Mouse (Mus musculus): ENCODE measurements around the gene Gm11444. TPM values are rescaled to one million over a fixed set of nuclear protein-coding genes. Genes with fewer than 3 reads are reported as not detected.

Gm11444 gene
- polyA plus RNA-seq, 2 experiments = not detected

GRCm38 (mm10) chr11:85829520-85830440, 20.4 kb downstream of the Gm11444 start:
- DNase-seq (ENCODE audit: low read depth in 3 of 3, low spot score in 3 of 3) (no peak), ATAC-seq (ENCODE audit: insufficient read depth) (no peak)
- no peak overlapping the region for H3K9ac ChIP-seq (replicated peaks)
- H3K27ac ChIP-seq = no peak overlapping the region
- H3K27me3 ChIP-seq (ENCODE audit: control insufficient read depth, insufficient read depth, low read length) = peaks cover 96% of the 10 kb centered on the region
- no peak overlapping the region for H3K4me3 ChIP-seq (ENCODE audit: insufficient read depth in 1 of 2, low read depth in 2 of 2, low read length in 2 of 2)
- H3K9me3 ChIP-seq (ENCODE audit: control insufficient read depth, low read length) = no peaks in the 10 kb centered on the region
- H3K4me1 ChIP-seq (replicated peaks; ENCODE audit: control insufficient read depth in 2 of 2, insufficient read depth in 2 of 2, low read length in 1 of 2) = peaks cover 0 to 9% of the 10 kb centered on the region in 2 experiments; a peak in 2 of 4 replicates
- TF ChIP-seq CTCF (IDR thresholded peaks at IDR 0.05; ENCODE audit: low read depth) = no peak
- no peak for TF ChIP-seq EP300 (IDR thresholded peaks at IDR 0.05; ENCODE audit: low read depth)
- WGBS (ENCODE audit: insufficient replicate concordance) = under 1% methylated on average over 60 of the region's 61 CpGs
- H3K36me3 ChIP-seq (replicated peaks; ENCODE audit: control insufficient read depth, insufficient read depth, low read depth) = no peaks in the 10 kb centered on the region
- peak overlapping the region; percentile 31; the same call in 1 of the 2 replicates for H3K4me2 ChIP-seq (ENCODE audit: low read depth)

DNA sequence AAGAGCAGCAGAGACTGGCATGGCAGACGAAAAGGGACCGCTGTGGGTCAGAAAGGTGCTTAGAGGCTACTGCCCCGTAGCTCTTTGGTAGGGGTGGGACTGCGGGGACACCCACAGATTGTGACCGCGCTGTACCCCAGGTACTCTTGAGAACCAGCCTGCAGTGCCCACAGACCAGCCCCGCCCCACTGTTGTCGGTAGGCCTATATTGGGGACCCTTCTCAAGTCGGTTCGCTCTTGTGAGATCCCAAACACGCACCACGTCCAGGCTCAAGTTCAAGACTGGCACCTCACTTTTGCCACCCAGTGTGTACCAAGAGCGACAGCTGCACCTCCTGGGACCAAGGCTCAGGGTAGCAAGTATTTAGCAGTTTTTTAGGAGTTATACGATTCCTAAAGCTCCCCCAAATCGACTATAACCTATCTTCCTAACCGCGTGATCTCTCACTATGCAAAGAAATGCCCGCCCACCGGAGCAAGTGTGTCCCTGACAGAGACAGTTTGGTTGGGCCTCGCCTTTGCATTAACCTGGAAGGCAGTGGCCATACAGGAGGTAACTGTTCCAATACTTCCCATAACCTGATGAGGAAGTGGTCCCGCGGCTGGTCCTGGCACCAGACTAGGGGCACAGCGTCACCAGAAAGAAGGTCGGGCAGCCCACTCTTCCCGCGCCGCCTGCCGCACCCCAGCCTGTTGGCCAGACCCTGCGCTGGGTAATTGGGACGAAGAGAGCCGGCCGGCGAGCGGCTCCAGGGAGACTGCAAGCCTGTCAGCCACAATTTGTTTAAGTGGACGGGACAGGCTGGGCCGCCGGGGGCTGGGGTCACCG, 21.2 kb downstream of the Gm11444 start:
- H3K36me3 ChIP-seq (replicated peaks; ENCODE audit: control insufficient read depth, insufficient read depth, low read depth) = no peaks in the 10 kb centered on the region
- H3K27me3 ChIP-seq (ENCODE audit: control insufficient read depth, insufficient read depth, low read length) = peaks cover 90% of the 10 kb centered on the region
- peaks cover 0 to 9% of the 10 kb centered on the region in 2 experiments; a peak in 2 of 4 replicates for H3K4me1 ChIP-seq (replicated peaks; ENCODE audit: control insufficient read depth in 2 of 2, insufficient read depth in 2 of 2, low read length in 1 of 2)
- H3K4me3 ChIP-seq (ENCODE audit: insufficient read depth in 1 of 2, low read depth in 2 of 2, low read length in 2 of 2) = no peak overlapping the region
- H3K4me2 ChIP-seq (ENCODE audit: low read depth) = no peak overlapping the region
- no peak for ATAC-seq (ENCODE audit: insufficient read depth)
- no peak for TF ChIP-seq EP300 (IDR thresholded peaks at IDR 0.05; ENCODE audit: low read depth)
- no peak for TF ChIP-seq CTCF (IDR thresholded peaks at IDR 0.05; ENCODE audit: low read depth)
- no peak overlapping the region for H3K27ac ChIP-seq
- H3K9ac ChIP-seq (replicated peaks) = no peak overlapping the region
- 6% methylated on average over 38 of the region's 38 CpGs for WGBS (ENCODE audit: insufficient replicate concordance)
- H3K9me3 ChIP-seq (ENCODE audit: control insufficient read depth, low read length) = no peaks in the 10 kb centered on the region
- DNase-seq (ENCODE audit: low read depth in 3 of 3, low spot score in 3 of 3) = no peak

- Histone ChIP-seq H3K27me3 (ENCODE audit: control insufficient read depth, insufficient read depth, low read length) (peaks cover 75% of the 10 kb centered on the region), H3K4me1 (replicated peaks; ENCODE audit: control insufficient read depth in 2 of 2, insufficient read depth in 2 of 2, low read length in 1 of 2) (peaks cover 2 to 13% of the 10 kb centered on the region in 2 experiments; a peak in 2 of 4 replicates), H3K27ac (no peak overlapping the region), H3K9me3 (ENCODE audit: control insufficient read depth, low read length) (no peaks in the 10 kb centered on the region), H3K9ac (replicated peaks) (no peak overlapping the region), H3K36me3 (replicated peaks; ENCODE audit: control insufficient read depth, insufficient read depth, low read depth) (no peaks in the 10 kb centered on the region), H3K4me2 (ENCODE audit: low read depth) (no peak overlapping the region), H3K4me3 (ENCODE audit: insufficient read depth in 1 of 2, low read depth in 2 of 2, low read length in 2 of 2) (no peak overlapping the region)
- DNase-seq (ENCODE audit: low read depth in 3 of 3, low spot score in 3 of 3) = no peak
- WGBS (ENCODE audit: insufficient replicate concordance) = 7% methylated on average over 9 of the region's 9 CpGs
- ATAC-seq (ENCODE audit: insufficient read depth) = peak; percentile 70
- TF ChIP-seq CTCF (IDR thresholded peaks at IDR 0.05; ENCODE audit: low read depth) (no peak), EP300 (IDR thresholded peaks at IDR 0.05; ENCODE audit: low read depth) (peak; percentile 38)
Measured at GRCm38 (mm10) chr11:85827342-85827741, 22.8 kb downstream of the Gm11444 start.

- peaks cover 2 to 13% of the 10 kb centered on the region in 2 experiments; a peak in 2 of 4 replicates for H3K4me1 ChIP-seq (replicated peaks; ENCODE audit: control insufficient read depth in 2 of 2, insufficient read depth in 2 of 2, low read length in 1 of 2)
- H3K4me2 ChIP-seq (ENCODE audit: low read depth) = no peak overlapping the region
- H3K36me3 ChIP-seq (replicated peaks; ENCODE audit: control insufficient read depth, insufficient read depth, low read depth) = no peaks in the 10 kb centered on the region
- TF ChIP-seq EP300 (IDR thresholded peaks at IDR 0.05; ENCODE audit: low read depth) (no peak), CTCF (IDR thresholded peaks at IDR 0.05; ENCODE audit: low read depth) (no peak)
- H3K9ac ChIP-seq (replicated peaks) = no peak overlapping the region
- DNase-seq (ENCODE audit: low read depth in 3 of 3, low spot score in 3 of 3) (no peak), ATAC-seq (ENCODE audit: insufficient read depth) (no peak)
- H3K27me3 ChIP-seq (ENCODE audit: control insufficient read depth, insufficient read depth, low read length) = peaks cover 59% of the 10 kb centered on the region
- no peaks in the 10 kb centered on the region for H3K9me3 ChIP-seq (ENCODE audit: control insufficient read depth, low read length)
- no peak overlapping the region for H3K27ac ChIP-seq
- WGBS (ENCODE audit: insufficient replicate concordance) = 38% methylated on average over 7 of the region's 7 CpGs
- no peak overlapping the region for H3K4me3 ChIP-seq (ENCODE audit: insufficient read depth in 1 of 2, low read depth in 2 of 2, low read length in 2 of 2)
Measured at GRCm38 (mm10) chr11:85825823-85826222, 24.3 kb downstream of the Gm11444 start.
